Mouse (Mus musculus) lung, postnatal 0 days (tissue): ENCODE data around the gene Endou. TPM values are rescaled to one million over a fixed set of nuclear protein-coding genes. Genes with fewer than 3 reads are reported as not detected.

ENCODE experiments used
- ATAC-seq: fragments of 200-750 bp; cut with Nextera tagmentation; 2 replicates; pipeline ENCODE4 v1.8.0; 2017; ENCODE audit warnings: moderate library complexity
- DNase-seq: peaks from one replicate; pipeline ENCODE4 v3.0.0-alpha.2; 2016; ENCODE audit warnings: low spot score
- H3K27ac ChIP-seq: fragments of 300-500 bp; sonication (generic); 2 replicates; pipeline ENCODE4 v1.5.1; 2014; ENCODE audit warnings: antibody characterized with exemption, mild to moderate bottlenecking, low read length, mixed read lengths
- H3K27me3 ChIP-seq: fragments of 300-500 bp; sonication (generic); replicated peaks from 2 replicates; pipeline ENCODE4 v1.6.1; 2014; ENCODE audit warnings: low read length, mixed read lengths; ENCODE audit not compliant: insufficient read depth
- H3K36me3 ChIP-seq: fragments of 300-500 bp; sonication (generic); 2 replicates; pipeline ENCODE4 v1.6.1; 2014; ENCODE audit warnings: low read length, mixed read lengths; ENCODE audit not compliant: insufficient read depth
- H3K4me1 ChIP-seq: fragments of 300-500 bp; sonication (generic); 2 replicates; pipeline ENCODE4 v1.6.1; 2014; ENCODE audit warnings: antibody characterized with exemption, low read depth, low read length, mixed read lengths; ENCODE audit not compliant: insufficient read depth
- H3K4me2 ChIP-seq: fragments of 300-500 bp; sonication (generic); replicated peaks from 2 replicates; pipeline ENCODE4 v1.6.1; 2014; ENCODE audit warnings: low read depth, mild to moderate bottlenecking, low read length, moderate library complexity, mixed read lengths
- H3K4me3 ChIP-seq: fragments of 300-500 bp; sonication (generic); 2 replicates; pipeline ENCODE4 v1.5.1; 2014; ENCODE audit warnings: low read depth, low read length
- H3K9ac ChIP-seq: fragments of 300-500 bp; sonication (generic); replicated peaks from 2 replicates; pipeline ENCODE4 v1.6.1; 2014; ENCODE audit warnings: low read depth, mild to moderate bottlenecking
- H3K9me3 ChIP-seq: fragments of 300-500 bp; sonication (generic); 2 replicates; pipeline ENCODE4 v1.6.1; 2016; ENCODE audit warnings: low read length, mixed read lengths
- CTCF ChIP-seq: IDR thresholded peaks from 2 replicates; pipeline ENCODE4 v1.5.1; 2016; ENCODE audit warnings: antibody characterized with exemption, mild to moderate bottlenecking
- EP300 ChIP-seq: IDR thresholded peaks from 2 replicates; pipeline ENCODE4 v1.6.1; 2016; ENCODE audit warnings: antibody characterized with exemption, mild to moderate bottlenecking, control low read depth
- WGBS: fragments of 180-500 bp; shearing (Covaris S2); extraction: QIAGEN DNeasy Blood & Tissue Kit; methylation state at CpG from one replicate; pipeline ENCODE4 v1.1.7; 2014; 5-methylcytosine and 5-hydroxymethylcytosine counted together
- polyA plus RNA-seq: library from polyadenylated mRNA; unstranded; fragments of >200 nt; fragmentation: Nextera tagmentation; extraction: Ambion mirVana; gene quantifications from 2 replicates; pipeline ENCODE4 v1.2.1, GENCODE M21; 2015

Endou gene
- polyA plus RNA-seq, 1 experiment from 2014 or later, result 2.1 TPM

GRCm38 (mm10) chr15:97746278-97746677, 15.1 kb upstream of the Endou start:
- no peak overlapping the region for H3K9ac ChIP-seq
- TF ChIP-seq CTCF (no peak), EP300 (no peak)
- no peaks in the 10 kb centered on the region for H3K9me3 ChIP-seq
- WGBS, result 76% methylated on average over 10 of the region's 10 CpGs
- H3K27ac ChIP-seq, result no peak overlapping the region
- no peak overlapping the region for H3K4me3 ChIP-seq
- ATAC-seq (no peak), DNase-seq (no peak)
- H3K36me3 ChIP-seq, result no peaks in the 10 kb centered on the region
- H3K27me3 ChIP-seq, result no peaks in the 10 kb centered on the region
- H3K4me1 ChIP-seq, result 0 out of 2 replicates have a peak, but pooled peaks cover 3% of the 10 kb centered on the region
- no peak overlapping the region for H3K4me2 ChIP-seq

DNA sequence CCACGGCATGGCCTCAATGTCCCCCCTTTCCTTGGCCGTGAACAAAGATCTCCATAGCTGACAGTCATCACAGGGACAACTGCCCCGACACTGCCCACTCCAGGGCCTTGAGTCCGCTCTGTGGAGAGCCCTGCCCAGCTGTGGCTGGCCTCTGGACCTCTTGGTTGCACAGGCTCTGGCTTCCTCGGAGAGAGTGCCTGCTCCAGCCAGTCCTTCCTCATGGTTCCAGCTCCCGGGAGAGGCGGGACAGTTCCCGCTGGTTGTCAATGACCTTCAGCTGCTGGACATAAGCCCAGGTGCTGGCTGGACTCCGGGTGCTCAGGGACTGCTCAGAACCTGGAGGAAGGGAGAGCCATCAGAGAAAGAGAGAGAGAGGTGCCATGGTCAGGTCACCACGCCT, 14.2 kb upstream of the Endou start:
- WGBS, result 50% methylated on average over 10 of the region's 10 CpGs
- H3K4me3 ChIP-seq, result no peak overlapping the region
- no peak for TF ChIP-seq CTCF
- no peak for TF ChIP-seq EP300
- H3K9ac ChIP-seq, result no peak overlapping the region
- no peak overlapping the region for H3K4me2 ChIP-seq
- no peak overlapping the region for H3K27ac ChIP-seq
- DNase-seq, result no peak
- no peaks in the 10 kb centered on the region for H3K4me1 ChIP-seq
- no peaks in the 10 kb centered on the region for H3K27me3 ChIP-seq
- H3K9me3 ChIP-seq, result no peaks in the 10 kb centered on the region
- ATAC-seq, result peak; percentile 22; the same call in 1 of the 2 replicates
- H3K36me3 ChIP-seq, result no peaks in the 10 kb centered on the region

GRCm38 (mm10) chr15:97744930-97745329, 13.8 kb upstream of the Endou start:
- no peaks in the 10 kb centered on the region for H3K4me1 ChIP-seq
- 75% methylated on average over 10 of the region's 10 CpGs for WGBS
- no peaks in the 10 kb centered on the region for H3K9me3 ChIP-seq
- TF ChIP-seq EP300 (no peak), CTCF (no peak)
- no peak overlapping the region for H3K9ac ChIP-seq
- H3K4me2 ChIP-seq, result no peak overlapping the region
- H3K4me3 ChIP-seq, result no peak overlapping the region
- peak; percentile 55 for DNase-seq
- H3K27ac ChIP-seq, result no peak overlapping the region
- H3K27me3 ChIP-seq, result no peaks in the 10 kb centered on the region
- ATAC-seq, result peak; percentile 20; the same call in 1 of the 2 replicates
- H3K36me3 ChIP-seq, result no peaks in the 10 kb centered on the region

GRCm38 (mm10) chr15:97743961-97744525, 12.9 kb upstream of the Endou start:
- no peaks in the 10 kb centered on the region for H3K4me1 ChIP-seq
- DNase-seq (no peak), ATAC-seq (no peak)
- WGBS, result 53% methylated on average over 12 of the region's 12 CpGs
- TF ChIP-seq EP300, result no peak
- no peak for TF ChIP-seq CTCF
- no peak overlapping the region for H3K4me2 ChIP-seq
- no peak overlapping the region for H3K4me3 ChIP-seq
- H3K9me3 ChIP-seq, result no peaks in the 10 kb centered on the region
- no peak overlapping the region for H3K9ac ChIP-seq
- no peaks in the 10 kb centered on the region for H3K27me3 ChIP-seq
- no peak overlapping the region for H3K27ac ChIP-seq
- no peaks in the 10 kb centered on the region for H3K36me3 ChIP-seq

GRCm38 (mm10) chr15:97743210-97743609, 12.1 kb upstream of the Endou start:
- Histone ChIP-seq H3K4me3 (no peak overlapping the region), H3K9ac (no peak overlapping the region), H3K4me1 (no peaks in the 10 kb centered on the region), H3K27ac (no peak overlapping the region), H3K4me2 (no peak overlapping the region), H3K36me3 (no peaks in the 10 kb centered on the region), H3K27me3 (no peaks in the 10 kb centered on the region), H3K9me3 (no peaks in the 10 kb centered on the region)
- TF ChIP-seq CTCF, result no peak
- TF ChIP-seq EP300, result no peak
- DNase-seq (no peak), ATAC-seq (no peak)
- 80% methylated on average over 5 of the region's 5 CpGs for WGBS

DNA sequence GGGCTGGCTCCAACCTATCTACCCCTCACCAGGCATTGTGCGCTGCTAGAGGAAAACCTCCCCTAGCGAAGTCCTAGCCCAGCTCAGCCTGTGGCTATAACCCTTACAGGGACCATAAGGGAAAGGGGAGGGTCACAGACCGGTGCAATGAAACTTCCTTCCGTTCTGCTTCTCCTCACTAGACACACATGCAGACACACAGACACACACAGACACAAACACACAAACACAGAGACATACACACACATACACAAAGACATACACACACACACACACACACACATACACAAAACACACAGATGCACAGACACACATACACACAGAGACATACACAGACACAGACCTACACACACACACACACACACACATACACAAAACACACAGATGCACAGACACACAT, 11.5 kb upstream of the Endou start:
- H3K9me3 ChIP-seq, result no peaks in the 10 kb centered on the region
- H3K27me3 ChIP-seq, result no peaks in the 10 kb centered on the region
- no peak overlapping the region for H3K4me3 ChIP-seq
- DNase-seq (no peak), ATAC-seq (no peak)
- H3K4me1 ChIP-seq, result no peaks in the 10 kb centered on the region
- no peaks in the 10 kb centered on the region for H3K36me3 ChIP-seq
- H3K4me2 ChIP-seq, result no peak overlapping the region
- no peak overlapping the region for H3K27ac ChIP-seq
- H3K9ac ChIP-seq, result no peak overlapping the region
- WGBS, result 49% methylated on average over 4 of the region's 4 CpGs
- TF ChIP-seq CTCF (no peak), EP300 (no peak)

DNA sequence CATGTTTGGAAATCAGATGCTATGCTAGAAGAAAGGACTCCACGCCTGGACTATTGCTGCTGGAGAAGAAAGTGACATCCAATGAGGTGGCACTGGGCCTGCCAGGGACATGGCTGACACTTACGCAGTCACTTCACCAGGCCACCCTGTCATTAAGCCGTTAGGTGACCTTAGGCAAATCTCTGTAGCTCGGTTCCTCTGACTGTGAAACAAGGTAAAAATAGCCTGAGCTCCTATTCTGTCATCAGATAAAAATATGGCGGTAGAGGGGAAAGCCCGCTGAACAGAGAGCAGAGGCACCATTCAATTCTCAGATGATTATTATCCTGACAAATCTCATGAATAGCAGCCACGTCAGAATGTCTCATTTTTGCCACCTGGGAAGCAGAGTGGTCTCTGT, 10.9 kb upstream of the Endou start:
- no peak overlapping the region for H3K27ac ChIP-seq
- no peaks in the 10 kb centered on the region for H3K9me3 ChIP-seq
- no peak overlapping the region for H3K4me3 ChIP-seq
- no peaks in the 10 kb centered on the region for H3K4me1 ChIP-seq
- H3K36me3 ChIP-seq, result no peaks in the 10 kb centered on the region
- no peak overlapping the region for H3K4me2 ChIP-seq
- ATAC-seq, result no peak
- TF ChIP-seq EP300 (no peak), CTCF (no peak)
- DNase-seq, result no peak
- H3K9ac ChIP-seq, result no peak overlapping the region
- H3K27me3 ChIP-seq, result no peaks in the 10 kb centered on the region
- 63% methylated on average over 7 of the region's 7 CpGs for WGBS
